Mouse (Mus musculus): Measurements from ENCODE around the gene Gnl1.
"Not testable (repeated sequence)": the region's sequence is repeated elsewhere in the genome, so short reads cannot be mapped to it uniquely, and the experiment has no call there.

Gene Gnl1

DNA sequence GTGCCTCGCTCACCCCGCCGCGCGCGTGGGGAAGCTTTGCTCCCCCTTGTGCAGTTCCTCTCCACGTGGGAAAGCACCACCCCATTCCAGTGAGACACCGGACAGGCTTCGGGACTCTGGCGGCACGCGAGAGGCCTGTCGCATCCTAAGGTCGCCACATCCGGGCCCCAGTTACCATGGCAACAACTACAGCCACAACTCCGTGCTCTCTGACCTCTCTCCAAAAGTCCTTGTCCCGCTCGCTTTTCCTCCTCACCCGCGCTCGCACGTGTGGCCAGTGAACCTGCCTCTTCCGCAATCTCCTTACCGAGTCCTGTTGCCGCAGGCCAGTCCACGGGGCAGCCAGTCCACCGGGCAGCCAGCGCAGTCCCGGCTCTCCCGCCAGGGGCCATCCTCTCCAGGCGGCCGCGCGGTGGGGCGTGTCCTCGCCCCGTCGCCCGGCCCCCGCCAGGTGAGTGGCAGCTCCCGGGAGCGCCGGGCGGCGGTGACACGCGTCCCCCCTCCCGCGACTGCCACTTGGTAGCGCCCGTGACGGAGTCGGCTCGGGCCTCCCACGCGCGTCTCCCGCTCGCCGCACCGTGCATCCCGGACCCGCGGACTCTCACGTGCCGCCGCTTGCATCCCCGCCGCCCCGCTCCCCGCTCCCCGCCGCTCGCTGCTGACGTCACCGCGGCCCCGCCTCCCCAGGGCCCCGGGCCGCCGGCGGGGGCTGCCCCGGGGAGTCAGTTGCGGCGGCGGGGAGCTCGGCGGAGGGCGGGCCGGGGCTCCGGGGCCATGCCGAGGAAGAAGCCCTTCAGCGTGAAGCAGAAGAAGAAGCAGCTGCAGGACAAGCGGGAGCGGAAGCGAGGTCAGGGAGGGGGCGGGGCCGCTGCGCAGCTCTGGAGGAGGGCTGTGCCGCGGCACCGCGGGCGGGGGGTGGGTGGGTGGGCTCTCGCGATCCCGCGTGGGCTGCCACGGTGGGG is at the start of gene Gnl1, which contains the start of gene Prr3:
Gnl1 (plus strand) TSS at position 451 of the 962 bp plus-strand sequence.
Prr3 (minus strand) TSS at position 836 of the 962 bp plus-strand sequence.
- DNase-seq (ENCODE audit: low spot score): peak; percentile 93

DNA sequence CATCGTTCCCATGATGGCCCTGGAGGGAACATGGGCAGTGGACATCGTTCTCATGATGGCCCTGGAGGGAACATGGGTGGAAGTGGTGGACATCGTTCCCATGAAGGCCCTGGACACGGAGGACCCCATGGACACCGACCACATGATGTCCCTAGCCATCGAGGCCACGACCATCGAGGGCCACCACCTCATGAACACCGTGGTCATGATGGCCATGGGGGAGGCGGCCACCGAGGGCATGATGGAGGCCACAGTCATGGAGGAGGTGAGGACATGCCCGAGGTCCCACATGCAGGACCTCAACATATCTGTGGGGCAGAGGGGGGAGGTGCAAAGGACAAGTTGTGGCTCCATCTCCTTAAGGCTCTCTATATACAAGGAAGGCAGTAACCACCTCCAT is 49.0 kb upstream of the Gnl1 start:
- no peak for DNase-seq (ENCODE audit: low spot score)

DNA sequence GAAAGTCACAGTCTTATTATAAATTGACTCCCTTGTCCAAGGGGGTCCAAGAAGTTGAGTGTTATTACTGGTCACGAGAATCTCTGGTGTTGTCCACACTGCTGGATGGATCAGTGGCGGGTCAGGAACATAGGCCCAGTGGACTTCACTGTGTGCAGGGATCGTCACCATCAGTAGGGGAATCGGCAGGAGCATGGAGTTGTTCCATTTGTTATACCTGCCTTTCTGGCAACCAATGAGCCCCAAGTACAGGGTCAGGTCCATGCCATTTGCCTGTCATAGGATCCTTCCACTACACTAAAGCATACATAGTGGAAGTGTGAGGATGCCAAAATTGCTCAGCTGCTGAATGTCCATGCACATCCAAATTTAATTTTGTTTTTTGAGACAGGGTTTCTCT is 47.0 kb upstream of the Gnl1 start:
- DNase-seq (ENCODE audit: low spot score): no peak

DNA sequence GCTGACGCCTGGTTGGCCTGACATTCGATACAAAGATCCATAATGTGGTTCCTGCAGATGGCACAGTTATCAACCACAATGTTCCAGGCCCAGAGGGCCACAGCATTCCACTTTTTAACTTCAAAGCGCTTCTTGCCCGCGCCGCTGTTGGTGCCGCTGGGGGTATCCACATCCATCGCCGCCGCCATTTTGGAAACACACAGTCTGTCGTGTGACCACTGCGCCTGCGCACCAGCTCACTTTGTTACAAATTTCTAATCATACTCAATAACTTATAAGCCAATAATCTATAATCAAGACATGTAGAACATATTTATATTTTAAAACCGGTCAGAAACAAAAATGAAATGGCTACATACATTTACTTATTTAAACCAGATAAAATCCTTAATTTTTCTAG is 43.9 kb upstream of the Gnl1 start:
- not testable (repeated sequence) for DNase-seq (ENCODE audit: low spot score)

DNA sequence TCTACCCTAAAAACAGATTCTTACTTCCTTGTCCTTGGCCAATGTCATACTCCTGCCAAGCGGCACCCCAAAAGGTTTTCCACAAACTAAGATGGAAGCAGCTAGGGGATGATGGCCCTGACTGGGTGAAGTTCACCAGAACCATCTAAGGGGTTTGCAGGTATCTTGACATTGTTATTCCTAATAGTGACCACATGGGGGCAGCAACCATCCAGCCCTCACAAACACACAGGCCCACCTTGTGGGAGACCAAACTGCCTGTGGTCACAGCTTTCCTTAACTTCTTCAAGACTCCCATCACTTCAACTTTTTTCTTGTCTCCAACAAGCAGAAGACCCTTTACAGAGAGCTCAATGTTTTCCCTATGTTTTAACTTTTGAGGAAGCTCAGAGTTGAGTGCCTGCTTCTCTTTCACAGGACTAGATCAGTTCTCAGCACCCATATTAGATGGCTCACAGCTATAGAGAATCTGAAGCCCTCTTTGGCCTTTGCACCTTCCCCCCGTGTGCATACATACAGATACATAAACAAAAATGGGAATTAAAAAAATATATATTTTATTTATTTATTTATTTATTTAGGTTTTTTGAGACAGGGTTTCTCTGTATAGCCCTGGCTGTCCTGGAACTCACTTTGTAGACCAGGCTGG is 41.8 kb upstream of the Gnl1 start:
- DNase-seq (ENCODE audit: low spot score): peak; percentile 76

DNA sequence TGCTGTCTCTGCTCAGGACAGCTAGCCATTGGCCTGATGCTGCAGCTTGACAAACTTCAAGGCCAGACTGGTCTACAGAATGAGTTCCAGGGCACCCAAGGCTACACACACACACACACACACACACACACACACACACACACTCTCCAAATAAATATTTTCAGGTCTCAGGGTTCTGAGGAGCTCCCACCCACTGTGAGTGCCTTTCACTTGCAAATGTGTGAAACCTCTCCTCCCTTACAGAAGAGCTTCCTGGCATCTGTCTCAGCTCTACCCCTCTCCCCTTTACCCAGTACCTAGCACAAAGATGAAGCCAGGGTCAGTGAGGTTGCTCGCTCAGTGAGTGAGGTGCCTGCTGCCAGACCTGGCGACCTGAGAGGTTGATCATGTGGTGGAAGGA is 40.5 kb upstream of the Gnl1 start:
- DNase-seq (ENCODE audit: low spot score): no peak

DNA sequence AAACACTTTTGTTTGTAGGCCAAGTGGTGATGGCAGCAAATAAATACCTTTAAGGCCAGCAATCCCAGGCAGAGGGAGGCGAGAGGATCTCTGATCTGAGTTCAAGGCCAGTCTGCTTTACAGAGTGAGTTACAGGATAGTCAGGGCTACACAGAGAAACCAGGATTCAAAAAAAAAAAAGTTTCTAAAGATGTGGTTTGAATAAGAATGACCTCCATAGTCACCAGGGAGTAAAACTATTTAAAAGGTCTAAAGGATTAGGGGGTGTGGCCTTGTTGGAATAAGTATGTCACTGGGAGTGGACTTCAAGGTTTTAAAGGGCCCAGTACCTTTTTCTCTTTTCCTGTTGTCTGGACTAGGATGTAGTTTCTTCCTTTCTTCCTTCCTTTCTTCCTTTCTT is 39.7 kb upstream of the Gnl1 start:
- no peak for DNase-seq (ENCODE audit: low spot score)

DNA sequence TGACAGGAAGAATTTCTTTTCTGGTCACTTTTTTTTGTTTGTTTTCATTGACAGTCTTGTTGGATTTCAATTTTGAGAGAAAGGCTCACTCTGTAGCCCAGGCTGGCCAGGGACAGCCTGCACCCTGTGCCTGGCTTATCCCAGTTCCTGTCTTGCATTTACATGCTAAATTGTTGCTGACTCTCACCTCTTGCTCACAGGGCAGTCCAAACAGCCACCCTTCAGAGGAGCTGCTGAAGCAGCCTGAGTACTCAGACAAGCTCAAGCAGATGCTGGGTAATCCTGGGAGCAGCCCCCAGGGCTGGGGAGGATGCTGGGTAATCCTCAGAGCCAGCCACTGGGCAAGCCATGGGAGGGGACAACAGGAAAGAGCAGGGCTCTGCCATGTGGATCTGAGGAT is 28.7 kb upstream of the Gnl1 start:
- DNase-seq (ENCODE audit: low spot score): not testable (repeated sequence)

DNA sequence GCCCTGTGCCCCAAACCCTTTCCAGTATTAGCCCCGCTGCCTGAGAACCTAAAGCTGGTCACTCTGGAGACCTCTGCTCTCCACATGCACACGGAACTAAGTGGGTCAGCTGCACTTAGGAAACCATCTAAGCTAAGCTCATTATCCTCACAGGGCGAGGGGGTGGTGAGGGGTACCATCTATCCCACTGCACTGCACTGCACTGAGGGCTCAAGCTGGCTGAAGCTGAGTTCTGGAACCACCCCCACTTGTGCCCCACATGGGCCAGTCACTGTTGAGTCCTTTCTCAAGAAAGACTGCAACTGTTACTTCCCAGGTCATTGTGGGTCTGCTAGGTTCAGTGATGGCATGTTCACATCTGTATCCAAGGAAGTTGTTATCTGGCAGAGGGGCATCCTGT is 27.1 kb upstream of the Gnl1 start:
- DNase-seq (ENCODE audit: low spot score): not testable (repeated sequence)

DNA sequence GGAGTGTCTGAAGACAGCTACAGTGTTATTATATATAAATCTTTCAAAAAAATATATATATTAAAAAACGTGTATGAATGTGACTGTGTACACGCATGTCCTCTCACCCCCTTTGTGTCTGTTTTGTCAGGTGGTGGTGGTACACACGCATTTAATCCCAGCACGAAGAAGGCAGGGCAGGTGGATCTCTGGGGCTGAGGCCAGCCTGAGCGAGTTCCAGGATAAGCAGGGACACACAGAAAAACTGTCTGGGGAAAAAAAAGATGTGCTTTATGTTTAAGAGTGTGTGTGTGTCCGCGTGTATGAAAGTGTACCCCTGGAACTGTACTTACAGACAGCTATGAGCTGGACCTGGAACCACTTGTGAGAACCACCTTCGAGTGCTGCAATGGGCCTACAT is 25.0 kb upstream of the Gnl1 start:
- no peak for DNase-seq (ENCODE audit: low spot score)

DNA sequence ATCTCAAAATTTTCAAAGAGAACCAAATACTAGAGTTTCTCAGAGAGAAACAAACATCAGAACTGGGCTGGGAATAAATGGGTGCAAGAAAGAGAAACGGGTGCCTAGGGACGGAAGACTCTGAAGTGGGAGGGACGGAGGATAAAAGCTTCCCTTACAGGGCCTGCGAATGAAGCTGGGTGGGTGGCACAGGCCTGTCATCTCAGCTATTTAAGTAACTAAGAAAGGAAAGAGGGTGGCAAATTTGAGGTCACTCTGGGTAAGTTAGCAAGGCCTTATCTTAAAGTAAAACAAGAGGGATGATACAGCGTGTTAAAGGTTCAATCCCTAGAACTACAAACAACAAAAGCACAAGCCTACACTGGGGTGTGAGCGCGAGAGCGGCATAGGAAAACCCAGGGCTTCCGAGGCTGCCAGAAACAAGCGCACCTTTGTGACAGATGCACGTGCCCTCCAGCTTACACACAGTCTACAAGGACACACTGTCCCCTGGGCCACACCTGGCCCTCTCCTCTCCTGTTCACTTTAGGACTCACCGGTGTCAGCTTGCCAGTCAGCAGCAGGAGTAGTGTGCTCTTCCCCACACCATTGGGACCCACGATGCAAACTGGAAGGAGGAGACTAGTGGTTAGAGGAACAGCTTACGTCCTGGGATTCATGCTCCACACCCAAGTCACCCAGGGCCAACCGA is 21.0 kb upstream of the Gnl1 start:
- no peak for DNase-seq (ENCODE audit: low spot score)

DNA sequence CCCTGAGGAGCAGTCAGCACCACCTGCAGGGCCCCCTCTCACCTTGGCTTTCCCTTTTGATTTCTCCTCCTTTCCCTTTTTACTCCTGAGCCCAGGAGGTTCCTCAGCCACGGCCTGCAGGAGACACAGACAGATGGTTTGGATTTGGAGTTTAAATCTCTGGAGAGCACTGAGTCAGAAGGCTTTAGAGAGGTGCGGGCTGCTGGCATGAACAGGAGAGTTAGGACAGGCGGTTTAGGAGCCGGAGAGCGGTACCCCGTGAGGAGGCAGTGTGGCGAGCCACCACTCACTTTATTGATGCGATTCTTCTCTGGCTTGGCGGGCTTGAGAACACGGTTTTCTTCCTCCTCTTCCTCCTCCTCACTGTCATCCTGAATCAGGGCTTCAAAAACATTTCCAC is 16.4 kb upstream of the Gnl1 start:
- no peak for DNase-seq (ENCODE audit: low spot score)

DNA sequence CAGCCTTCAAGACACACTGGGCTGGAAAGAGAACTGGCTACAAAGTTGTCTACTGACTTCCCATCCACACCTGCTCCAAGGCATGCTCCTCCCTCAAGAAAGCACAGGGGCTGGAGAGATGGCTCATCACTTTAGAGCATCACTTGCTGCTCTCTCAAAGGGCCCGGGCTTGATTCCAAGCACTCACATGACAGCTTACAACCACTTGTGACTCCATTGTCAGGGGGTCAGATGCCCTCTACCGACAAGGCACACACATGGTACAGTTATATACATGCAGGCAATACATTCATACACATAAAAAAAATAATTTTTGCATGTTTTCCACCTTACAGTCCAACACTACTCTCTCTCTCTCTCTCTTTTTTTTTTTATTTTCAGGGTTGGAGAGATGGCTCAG is 12.0 kb upstream of the Gnl1 start:
- no peak for DNase-seq (ENCODE audit: low spot score)

DNA sequence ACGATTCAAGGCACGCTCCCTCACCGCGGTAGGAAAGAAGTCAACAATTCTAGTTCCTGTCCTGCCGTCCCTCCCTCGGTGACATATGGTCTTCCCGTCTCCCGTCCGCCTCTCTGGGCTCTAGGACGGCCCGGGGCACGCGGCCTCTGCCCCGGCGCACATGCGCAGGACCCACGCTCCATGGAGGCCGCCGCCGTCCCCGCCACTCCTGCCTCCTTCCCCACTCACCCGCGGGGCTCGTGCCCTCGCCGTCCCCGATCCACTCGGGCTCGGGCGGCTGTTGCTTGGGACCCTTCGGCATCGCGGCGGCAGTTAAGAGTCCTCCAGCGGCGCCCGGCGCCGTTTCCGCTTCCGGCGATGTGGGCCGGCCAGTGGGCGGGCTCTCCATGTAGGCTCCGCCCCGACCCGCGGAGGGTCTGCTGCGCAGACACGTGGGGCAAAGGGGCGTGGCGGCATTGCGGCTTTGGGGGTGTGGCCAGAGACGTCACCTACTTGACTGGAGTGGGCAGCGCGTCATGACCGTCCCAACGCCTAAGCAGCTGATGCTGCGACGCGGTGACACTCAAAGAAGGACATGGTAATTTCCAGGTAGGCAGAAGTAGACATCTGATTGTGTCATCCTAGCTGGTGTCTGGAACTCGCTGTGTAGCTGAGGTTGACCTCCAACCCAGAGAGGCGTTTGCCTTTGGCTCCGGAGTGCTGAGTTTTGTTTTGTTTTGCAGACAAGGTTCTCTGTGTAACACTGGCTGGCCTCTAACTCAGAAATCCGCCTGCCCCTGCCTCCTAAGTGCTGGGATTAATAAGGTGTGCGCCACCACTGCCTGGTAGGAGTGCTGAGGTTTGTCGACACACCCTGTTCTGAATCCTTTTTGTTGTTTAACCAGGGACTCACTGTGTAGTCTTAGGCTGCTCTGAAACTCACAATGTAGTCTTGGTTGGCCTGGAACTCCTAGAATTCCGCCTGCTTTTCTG is 9.9 kb upstream of the Gnl1 start, which contains the start of gene Abcf1:
Abcf1 (minus strand) TSS at position 344 of the 972 bp plus-strand sequence.
- peak; percentile 99 for DNase-seq (ENCODE audit: low spot score)

DNA sequence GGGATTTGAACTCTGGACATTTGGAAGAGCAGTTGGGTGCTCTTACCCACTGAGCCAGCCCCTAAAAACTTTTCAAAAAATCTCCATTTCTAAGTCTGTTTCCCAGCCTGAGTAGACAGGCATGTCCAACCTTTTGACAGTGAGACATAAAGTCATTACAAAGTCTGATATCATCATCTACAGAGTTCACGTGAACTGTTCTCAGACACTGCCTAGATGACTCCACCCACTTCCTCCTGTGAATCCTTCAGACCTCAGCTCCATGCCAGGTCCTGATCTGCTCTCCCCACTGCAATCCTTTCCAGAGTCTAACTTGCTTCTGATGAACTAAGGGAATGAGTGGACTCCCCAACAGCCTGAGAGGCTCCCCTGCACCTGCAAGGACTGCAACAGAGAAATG is 7.5 kb upstream of the Gnl1 start:
- DNase-seq (ENCODE audit: low spot score): peak; percentile 43

DNA sequence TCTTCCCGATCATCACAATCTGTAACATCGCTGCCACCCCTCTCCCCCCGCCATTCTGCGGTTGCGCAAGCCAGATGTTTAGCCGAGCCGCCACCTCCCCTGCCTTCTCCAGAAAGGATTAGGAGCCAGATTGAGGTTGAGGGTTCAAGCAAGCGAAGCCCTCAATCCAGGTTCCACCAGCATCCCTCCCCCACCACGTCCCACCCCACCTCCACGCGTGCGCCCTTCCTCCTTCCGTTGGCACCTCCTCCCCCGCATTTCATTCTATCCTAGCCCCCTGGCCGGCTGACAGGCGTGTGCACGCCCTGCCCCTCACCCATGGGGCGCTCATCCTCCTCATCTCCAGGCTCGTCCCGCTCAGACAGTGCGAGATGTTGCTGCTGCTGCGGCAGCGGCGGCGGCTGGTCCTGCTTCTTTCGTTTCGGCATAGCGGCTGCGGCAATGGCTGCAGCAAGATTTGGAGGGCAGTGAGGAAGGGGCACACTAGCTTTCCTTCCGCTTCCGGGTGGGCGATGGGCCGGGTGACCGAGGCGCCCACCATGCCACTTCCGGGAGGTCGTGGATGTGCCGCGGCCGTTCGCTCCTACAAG is 745 bp upstream of the Gnl1 start:
- peak; percentile 88 for DNase-seq (ENCODE audit: low spot score)

DNA sequence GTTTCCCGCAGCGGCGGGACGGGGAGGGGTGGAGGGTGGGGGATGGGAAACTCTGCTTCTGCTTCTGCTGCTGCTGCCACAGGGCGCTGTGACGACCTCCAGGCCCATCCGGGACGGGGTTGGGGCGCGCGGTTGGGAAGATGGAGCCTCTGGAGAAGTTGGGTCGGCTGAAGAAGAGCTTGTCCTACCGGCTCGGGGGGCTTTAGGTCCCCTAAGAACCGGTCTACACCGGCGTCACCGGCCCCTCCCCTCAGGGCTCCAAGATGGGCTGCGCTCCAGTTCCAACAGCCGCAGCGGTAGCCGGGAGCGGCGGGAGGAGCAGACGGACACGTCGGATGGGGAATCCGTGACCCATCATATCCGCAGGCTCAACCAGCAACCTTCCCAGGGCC is 708 bp downstream of the Gnl1 start:
- no peak for DNase-seq (ENCODE audit: low spot score)

DNA sequence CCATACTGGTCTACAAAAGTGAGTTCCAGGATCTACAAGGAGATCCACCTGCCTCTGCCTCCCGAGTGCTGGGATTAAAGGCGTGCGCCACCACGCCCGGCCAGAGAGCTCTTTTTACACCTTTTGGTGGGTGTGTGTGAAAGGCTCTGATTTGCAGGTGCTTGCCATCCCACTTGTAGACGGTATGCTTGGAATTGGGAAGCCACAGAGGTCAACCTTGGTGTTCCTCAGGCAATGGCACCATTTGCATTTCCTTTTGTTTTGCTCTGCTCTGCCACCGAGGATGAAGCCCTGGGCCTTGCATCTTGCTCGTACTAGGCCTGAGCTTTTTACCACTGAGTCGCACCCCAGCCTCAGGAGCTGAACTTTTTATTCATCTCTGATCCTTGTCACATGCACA is 2.1 kb downstream of the Gnl1 start:
- no peak for DNase-seq (ENCODE audit: low spot score)

DNA sequence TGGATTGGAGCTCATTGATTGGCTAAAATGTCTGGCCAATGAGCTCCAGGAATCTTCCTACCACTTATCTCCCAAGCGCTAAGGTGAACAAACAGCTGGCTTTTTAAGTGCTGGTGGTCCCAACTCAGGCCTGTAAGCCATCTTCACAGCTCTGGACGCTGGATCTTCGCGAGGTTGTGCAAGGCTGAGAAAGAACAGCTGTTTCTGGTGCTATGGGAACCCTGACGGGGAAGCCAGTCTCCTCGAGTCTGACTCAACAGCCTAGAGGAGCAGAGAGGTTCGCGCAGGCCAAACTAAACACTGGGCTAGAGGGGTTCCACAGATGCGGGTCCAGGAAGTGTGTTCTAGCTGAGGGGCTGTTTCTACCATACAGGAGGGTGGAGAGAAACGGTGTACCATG is 12.1 kb downstream of the Gnl1 start:
- no peak for DNase-seq (ENCODE audit: low spot score)

DNA sequence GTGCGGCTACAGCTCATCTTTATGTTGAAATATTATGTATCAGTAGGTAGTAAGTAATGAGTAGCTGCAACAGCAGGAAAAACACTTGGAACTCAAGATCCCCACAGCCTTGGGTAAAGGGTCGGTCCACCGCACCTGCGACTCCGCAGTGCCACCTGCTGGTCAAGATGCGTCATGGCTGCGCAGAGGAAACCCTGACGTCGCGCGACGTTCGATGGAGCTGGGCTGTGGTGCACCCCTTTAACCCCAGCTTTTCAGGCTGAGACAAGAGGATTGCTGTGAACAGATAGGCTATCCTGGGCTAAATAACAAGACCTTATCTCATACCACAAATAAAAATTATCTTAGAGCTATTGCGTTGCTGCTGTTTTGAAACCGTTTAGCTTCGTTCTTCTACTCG is 14.0 kb downstream of the Gnl1 start:
- DNase-seq (ENCODE audit: low spot score): peak; percentile 90
